Mouse (Mus musculus) liver, embryonic 14.5 days (tissue): ENCODE data around the gene Fbxl17.

Source experiments
- CTCF ChIP-seq: IDR thresholded peaks from 2 replicates; pipeline ENCODE4 v1.5.1; 2016; ENCODE audit warnings: antibody characterized with exemption, low read depth, control low read depth
- EP300 ChIP-seq: IDR thresholded peaks from 2 replicates; pipeline ENCODE4 v1.6.1; 2016; ENCODE audit warnings: antibody characterized with exemption, low read depth

GRCm38 (mm10) chr17:63075091-63076036, 424.5 kb downstream of the Fbxl17 start:
- TF ChIP-seq CTCF (no peak), EP300 (no peak)
